Mouse (Mus musculus) kidney, embryonic 15.5 days (tissue): Measurements from ENCODE around the gene Ppil4. TPM values are rescaled to one million over a fixed set of nuclear protein-coding genes. Genes with fewer than 3 reads are reported as not detected.

Experiments used
- ATAC-seq: fragments of 200-750 bp; cut with Nextera tagmentation; replicated peaks from 2 replicates; pipeline ENCODE4 v1.8.0; 2017; ENCODE audit warnings: moderate TSS enrichment; ENCODE audit not compliant: low FRiP score
- H3K27ac ChIP-seq: fragments of 300-500 bp; sonication (generic); 2 replicates; pipeline ENCODE4 v1.5.1; 2015; ENCODE audit warnings: mild to moderate bottlenecking, inconsistent platforms
- H3K27me3 ChIP-seq: fragments of 300-500 bp; sonication (generic); 2 replicates; pipeline ENCODE4 v1.6.1; 2015; ENCODE audit warnings: inconsistent platforms
- H3K36me3 ChIP-seq: fragments of 300-500 bp; sonication (generic); 2 replicates; pipeline ENCODE4 v1.6.1; 2015; ENCODE audit warnings: inconsistent platforms
- H3K4me1 ChIP-seq: fragments of 300-500 bp; sonication (generic); 2 replicates; pipeline ENCODE4 v1.6.1; 2015; ENCODE audit warnings: inconsistent platforms
- H3K4me2 ChIP-seq: fragments of 300-500 bp; sonication (generic); 2 replicates; pipeline ENCODE4 v1.6.1; 2015; ENCODE audit warnings: moderate library complexity, mild to moderate bottlenecking, inconsistent platforms
- H3K4me3 ChIP-seq: fragments of 300-500 bp; sonication (generic); replicated peaks from 2 replicates; pipeline ENCODE4 v1.5.1; 2015; ENCODE audit warnings: mild to moderate bottlenecking, inconsistent platforms
- H3K9ac ChIP-seq: fragments of 300-500 bp; sonication (generic); 2 replicates; pipeline ENCODE4 v1.6.1; 2015; ENCODE audit warnings: mild to moderate bottlenecking, inconsistent platforms
- H3K9me3 ChIP-seq: fragments of 300-500 bp; sonication (generic); replicated peaks from 2 replicates; pipeline ENCODE4 v1.6.1; 2016; ENCODE audit warnings: inconsistent platforms
- WGBS: fragments of 180-500 bp; shearing (Covaris S2); methylation state at CpG from one replicate; pipeline ENCODE4 v1.1.7; 2015; ENCODE audit warnings: mixed read lengths; 5-methylcytosine and 5-hydroxymethylcytosine counted together
- microRNA-seq: library from miRNA; unstranded; fragments of <30 nt; microRNA quantifications from one replicate; pipeline ENCODE4, GENCODE M21; 2016
- polyA plus RNA-seq: library from polyadenylated mRNA; unstranded; fragments of >200 nt; fragmentation: Nextera tagmentation; extraction: Ambion mirVana; gene quantifications from 2 replicates; pipeline ENCODE4 v1.2.1, GENCODE M21; 2015

Gene Ppil4
- polyA plus RNA-seq, 1 experiment from 2014 or later: 39.0 TPM

- H3K9me3 ChIP-seq: no peaks in the 10 kb centered on the region
- no peak overlapping the region for H3K4me2 ChIP-seq
- H3K9ac ChIP-seq: no peak overlapping the region
- peaks cover 10% of the 10 kb centered on the region for H3K4me1 ChIP-seq
- WGBS: 88% methylated on average over 3 of the region's 3 CpGs
- ATAC-seq: no peak
- H3K36me3 ChIP-seq: no peaks in the 10 kb centered on the region
- H3K27me3 ChIP-seq: peaks cover 32% of the 10 kb centered on the region
- H3K27ac ChIP-seq: no peak overlapping the region
- no peak overlapping the region for H3K4me3 ChIP-seq
These were observed 72.1 kb downstream of the Ppil4 start for GRCm38 (mm10) chr10:7864806-7865205.

GRCm38 (mm10) chr10:7866762-7867665 lies 74.3 kb downstream of the Ppil4 start:
- H3K9me3 ChIP-seq: no peaks in the 10 kb centered on the region
- peak; percentile 43; the same call in 1 of the 2 replicates for ATAC-seq
- no peaks in the 10 kb centered on the region for H3K36me3 ChIP-seq
- peaks cover 32% of the 10 kb centered on the region for H3K27me3 ChIP-seq
- peak overlapping the region; percentile 45 for H3K4me3 ChIP-seq
- no peak overlapping the region for H3K27ac ChIP-seq
- H3K4me1 ChIP-seq: peaks cover 10% of the 10 kb centered on the region
- H3K9ac ChIP-seq: peak overlapping the region; percentile 44
- peak overlapping the region; percentile 85 for H3K4me2 ChIP-seq
- 17% methylated on average over 48 of the region's 50 CpGs for WGBS

GRCm38 (mm10) chr10:7867666-7868030 lies 75.0 kb downstream of the Ppil4 start:
- Histone ChIP-seq H3K4me1 (peaks cover 10% of the 10 kb centered on the region), H3K4me2 (peak overlapping the region; percentile 85), H3K27ac (no peak overlapping the region), H3K4me3 (peak overlapping the region; percentile 45), H3K36me3 (no peaks in the 10 kb centered on the region), H3K9me3 (no peaks in the 10 kb centered on the region), H3K9ac (peak overlapping the region; percentile 44), H3K27me3 (peaks cover 32% of the 10 kb centered on the region)
- 20% methylated on average over 21 of the region's 21 CpGs for WGBS
- ATAC-seq: 0 out of 2 replicates have a peak, but pooled peaks have one; percentile 40

GRCm38 (mm10) chr10:7869746-7870145 lies 77.1 kb downstream of the Ppil4 start:
- Histone ChIP-seq H3K9me3 (no peaks in the 10 kb centered on the region), H3K27ac (no peak overlapping the region), H3K36me3 (no peaks in the 10 kb centered on the region), H3K9ac (no peak overlapping the region), H3K4me3 (no peak overlapping the region), H3K4me1 (peaks cover 10% of the 10 kb centered on the region), H3K4me2 (no peak overlapping the region), H3K27me3 (peaks cover 32% of the 10 kb centered on the region)
- ATAC-seq: no peak
- WGBS: 80% methylated on average over 8 of the region's 8 CpGs

GRCm38 (mm10) chr10:7870571-7871315 lies 78.1 kb downstream of the Ppil4 start:
- Histone ChIP-seq H3K9me3 (no peaks in the 10 kb centered on the region), H3K27ac (no peak overlapping the region), H3K4me3 (no peak overlapping the region), H3K4me1 (peaks cover 10% of the 10 kb centered on the region), H3K36me3 (no peaks in the 10 kb centered on the region), H3K9ac (no peak overlapping the region), H3K4me2 (no peak overlapping the region), H3K27me3 (peaks cover 32% of the 10 kb centered on the region)
- no peak; the same call in 1 of the 2 replicates for ATAC-seq
- 69% methylated on average over 11 of the region's 11 CpGs for WGBS

GRCm38 (mm10) chr10:7871381-7872020 lies 78.8 kb downstream of the Ppil4 start:
- H3K27ac ChIP-seq: no peak overlapping the region
- peaks cover 10% of the 10 kb centered on the region for H3K4me1 ChIP-seq
- no peaks in the 10 kb centered on the region for H3K36me3 ChIP-seq
- 89% methylated on average over 5 of the region's 5 CpGs for WGBS
- ATAC-seq: no peak
- H3K4me3 ChIP-seq: no peak overlapping the region
- peaks cover 31% of the 10 kb centered on the region for H3K27me3 ChIP-seq
- no peaks in the 10 kb centered on the region for H3K9me3 ChIP-seq
- H3K4me2 ChIP-seq: no peak overlapping the region
- H3K9ac ChIP-seq: no peak overlapping the region

Small RNAs within 50 kb of the gene (microRNA-seq; reads per million reads assigned to microRNA genes)
- 1.6 reads per million, percentile 4 among the genes with 10 or more reads in this experiment for gene Mir5104

Other genes with a start within 250 kb of the Ppil4 start
- gene Lrp11, start 203.1 kb upstream of the Ppil4 start, polyA plus RNA-seq: 1.8 and 2.4 TPM in 2 replicates
- gene Nup43, start 125.4 kb upstream of the Ppil4 start, polyA plus RNA-seq: 55.2 and 58.1 TPM in 2 replicates
- 115 and 122 TPM in 2 replicates for gene Pcmt1, start 111.8 kb upstream of the Ppil4 start, polyA plus RNA-seq
- gene Lats1, start 111.7 kb upstream of the Ppil4 start, polyA plus RNA-seq: 8.6 and 9.1 TPM in 2 replicates
- gene Katna1, start 66.9 kb upstream of the Ppil4 start, polyA plus RNA-seq: 56.6 and 57.7 TPM in 2 replicates
- gene Ginm1, start 67 bp upstream of the Ppil4 start, polyA plus RNA-seq: 88.9 and 90.9 TPM in 2 replicates
- gene Zc3h12d, start 39.6 kb downstream of the Ppil4 start, polyA plus RNA-seq: 0.14 TPM in 2 replicates
- 19.8 and 20.6 TPM in 2 replicates for gene Tab2, start 163.3 kb downstream of the Ppil4 start, polyA plus RNA-seq